Mouse (Mus musculus) brain, embryonic 14.5 days (tissue): ENCODE measurements around the gene Fam92b.

Source experiments
- CTCF ChIP-seq: fragments of 200-500 bp; IDR thresholded peaks from 2 replicates; pipeline ENCODE4 v1.5.1; 2012; ENCODE audit warnings: inconsistent platforms, mild to moderate bottlenecking, moderate library complexity, borderline replicate concordance; ENCODE audit not compliant: insufficient read depth, insufficient read length; ENCODE audit errors: extremely low read depth
- POLR2A ChIP-seq: fragments of 200-500 bp; IDR thresholded peaks from 2 replicates; pipeline ENCODE4 v1.6.1; 2012; ENCODE audit warnings: mild to moderate bottlenecking, inconsistent platforms, borderline replicate concordance; ENCODE audit not compliant: poor library complexity, insufficient read depth, insufficient read length, severe bottlenecking; ENCODE audit errors: extremely low read depth

DNA sequence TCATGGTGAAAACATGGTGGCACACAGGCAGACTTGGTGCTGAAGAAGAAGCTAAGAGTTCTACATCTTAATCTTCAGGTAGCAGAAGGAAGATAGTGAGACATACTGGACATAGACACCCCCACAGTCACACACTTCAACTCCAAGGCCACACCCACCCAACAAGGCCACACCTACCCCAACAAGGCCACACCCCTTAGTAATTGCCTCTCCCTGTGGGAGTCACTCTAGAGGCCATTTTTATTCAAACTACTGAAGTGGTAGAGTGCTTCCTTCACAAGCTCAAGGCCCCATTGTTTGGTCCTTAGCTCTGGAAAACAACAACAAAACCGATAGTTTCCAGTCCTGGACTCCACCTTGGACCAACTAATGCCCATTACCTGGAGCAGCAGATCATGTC, 31.2 kb downstream of the Fam92b start:
- no peak for TF ChIP-seq POLR2A
- TF ChIP-seq CTCF, result no peak
